Mouse (Mus musculus): ENCODE results near the gene F3. TPM values are rescaled to one million over a fixed set of nuclear protein-coding genes. Genes with fewer than 3 reads are reported as not detected.

F3 gene
- total and polyA plus RNA-seq, 3 experiments: not detected

DNA sequence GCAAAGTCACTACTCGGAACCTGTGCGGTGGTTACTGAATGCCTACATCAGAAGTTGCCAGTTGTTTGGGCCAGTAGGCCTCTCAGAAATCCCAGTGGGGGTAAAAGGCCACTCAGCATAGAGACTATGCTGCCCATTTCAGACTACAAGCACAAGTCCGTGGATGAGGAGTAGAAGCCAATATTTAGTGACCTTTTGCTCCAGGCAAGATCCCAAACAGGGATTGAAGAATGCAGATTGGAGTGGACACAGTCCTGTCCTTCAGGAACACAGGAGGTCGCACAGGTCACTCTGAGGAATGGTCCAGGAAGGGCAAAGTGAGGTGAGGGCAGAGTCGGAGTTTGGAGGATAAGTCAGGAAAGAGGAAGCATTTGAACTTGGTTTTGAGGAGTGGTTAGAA lies 29.6 kb upstream of the F3 start:
- no peak for DNase-seq (ENCODE audit: low read depth, low spot score)
- no peak for TF ChIP-seq GABPA (IDR thresholded peaks at IDR 0.05; ENCODE audit: low read depth, low read length)
- no peak for TF ChIP-seq ELF1 (IDR thresholded peaks at IDR 0.05; ENCODE audit: low read depth, low read length)
- TF ChIP-seq ZKSCAN1 (IDR thresholded peaks at IDR 0.05; ENCODE audit: low read depth, low read length): no peak
- TF ChIP-seq ETS1 (IDR thresholded peaks at IDR 0.05; ENCODE audit: low read depth, low read length): no peak
- no peak for TF ChIP-seq USF2 (IDR thresholded peaks at IDR 0.05; ENCODE audit: borderline replicate concordance in 1 of 2, insufficient read depth in 1 of 2, low read depth in 1 of 2, low read length in 2 of 2)
- TF ChIP-seq SMC3 (IDR thresholded peaks at IDR 0.05; ENCODE audit: low read depth, low read length): no peak
- no peak for TF ChIP-seq MAFK (IDR thresholded peaks at IDR 0.05; ENCODE audit: borderline replicate concordance, low read depth, low read length)
- no peak for TF ChIP-seq USF1 (IDR thresholded peaks at IDR 0.05; ENCODE audit: low read depth, low read length)
- peaks cover 0 to 2% of the 10 kb centered on the region in 2 experiments; a peak in 2 of 4 replicates for H3K36me3 ChIP-seq (ENCODE audit: control insufficient read depth in 1 of 2, insufficient read depth in 2 of 2, low read length in 2 of 2)

DNA sequence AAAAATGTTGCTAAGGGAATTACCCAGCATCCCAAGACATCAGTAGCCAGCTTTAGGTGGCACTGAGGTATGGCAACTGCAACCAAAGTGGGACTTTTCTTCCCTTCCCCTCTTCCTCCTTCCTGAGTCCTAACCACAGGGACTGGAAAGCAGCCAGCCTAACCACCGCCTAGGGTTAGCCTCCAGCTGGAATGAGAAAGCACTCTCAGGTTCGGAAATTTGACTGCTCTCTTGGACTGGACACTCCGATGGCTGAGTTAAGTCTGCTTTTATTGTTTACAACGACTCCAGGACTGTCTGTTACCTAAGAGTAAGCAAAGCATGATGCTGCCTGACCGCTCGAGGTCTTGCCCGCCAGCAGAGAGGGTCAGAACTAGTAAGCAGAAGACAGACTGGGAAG lies 26.2 kb upstream of the F3 start:
- H3K4me1 ChIP-seq (ENCODE audit: control insufficient read depth in 1 of 2, insufficient read depth in 2 of 2, low read length in 2 of 2): peaks cover 0 to 7% of the 10 kb centered on the region in 2 experiments; a peak in 1 of 4 replicates
- H3K27ac ChIP-seq (ENCODE audit: control insufficient read depth, low read depth, low read length): no peak overlapping the region
- H3K9me3 ChIP-seq (replicated peaks; ENCODE audit: insufficient read depth, low read length): no peaks in the 10 kb centered on the region
- DNase-seq (ENCODE audit: low read depth, low spot score): peak; percentile 21
- no peaks in the 10 kb centered on the region for H3K27me3 ChIP-seq (ENCODE audit: control insufficient read depth in 1 of 2, insufficient read depth in 2 of 2, low read length in 2 of 2)
- no peak overlapping the region for H3K4me3 ChIP-seq (ENCODE audit: control insufficient read depth in 1 of 2, insufficient read depth in 1 of 2, low read depth in 2 of 2, low read length in 2 of 2)
- no peaks in the 10 kb centered on the region for H3K79me2 ChIP-seq (ENCODE audit: control insufficient read depth, insufficient read depth, low read length, poor library complexity)
- H3K36me3 ChIP-seq (ENCODE audit: control insufficient read depth in 1 of 2, insufficient read depth in 2 of 2, low read length in 2 of 2): no peaks in the 10 kb centered on the region
- no peak overlapping the region for H3K9ac ChIP-seq (ENCODE audit: control insufficient read depth, low read depth, low read length, poor library complexity, severe bottlenecking)
- TF ChIP-seq TAL1 (IDR thresholded peaks at IDR 0.05; ENCODE audit: low read length): no peak
- TF ChIP-seq ZC3H11A (IDR thresholded peaks at IDR 0.05; ENCODE audit: low read depth, low read length): no peak
- no peak for TF ChIP-seq ETS1 (IDR thresholded peaks at IDR 0.05; ENCODE audit: low read depth, low read length)
- TF ChIP-seq USF2 (IDR thresholded peaks at IDR 0.05; ENCODE audit: borderline replicate concordance in 1 of 2, insufficient read depth in 1 of 2, low read depth in 1 of 2, low read length in 2 of 2): no peak
- no peak for TF ChIP-seq KAT2A (conservative IDR thresholded peaks at IDR 0.05; ENCODE audit: low read depth, low read length)
- no peak for TF ChIP-seq GATA1 (IDR thresholded peaks at IDR 0.05; ENCODE audit: low read depth, low read length)
- no peak for TF ChIP-seq UBTF (IDR thresholded peaks at IDR 0.05; ENCODE audit: borderline replicate concordance, insufficient read depth, low read depth, low read length)
- no peak for TF ChIP-seq MYB (IDR thresholded peaks at IDR 0.05; ENCODE audit: low read depth, low read length)
- TF ChIP-seq CHD1 (IDR thresholded peaks at IDR 0.05; ENCODE audit: low read depth, low read length): no peak
- no peak for TF ChIP-seq NELFE (IDR thresholded peaks at IDR 0.05; ENCODE audit: low read depth, low read length)
- no peak for TF ChIP-seq USF1 (IDR thresholded peaks at IDR 0.05; ENCODE audit: low read depth, low read length)
- TF ChIP-seq EP300 (IDR thresholded peaks at IDR 0.05; ENCODE audit: low read depth in 1 of 2, low read length in 2 of 2): no peak
- no peak for TF ChIP-seq SIN3A (IDR thresholded peaks at IDR 0.05; ENCODE audit: low read length)
- TF ChIP-seq TBP (IDR thresholded peaks at IDR 0.05; ENCODE audit: low read depth, low read length): no peak
- no peak for TF ChIP-seq MAFK (IDR thresholded peaks at IDR 0.05; ENCODE audit: borderline replicate concordance, low read depth, low read length)
- TF ChIP-seq E2F4 (IDR thresholded peaks at IDR 0.05; ENCODE audit: borderline replicate concordance, low read depth, low read length): no peak
- TF ChIP-seq SMC3 (IDR thresholded peaks at IDR 0.05; ENCODE audit: low read depth, low read length): no peak
- TF ChIP-seq CHD2 (IDR thresholded peaks at IDR 0.05; ENCODE audit: low read length): no peak

More for the DNA sequence above, 29.6 kb upstream of the F3 start:
- H3K4me1 ChIP-seq (ENCODE audit: control insufficient read depth in 1 of 2, insufficient read depth in 2 of 2, low read length in 2 of 2): peaks cover 0 to 16% of the 10 kb centered on the region in 2 experiments; a peak in 1 of 4 replicates
- no peak overlapping the region for H3K4me3 ChIP-seq (ENCODE audit: control insufficient read depth in 1 of 2, insufficient read depth in 1 of 2, low read depth in 2 of 2, low read length in 2 of 2)
- no peak overlapping the region for H3K9ac ChIP-seq (ENCODE audit: control insufficient read depth, low read depth, low read length, poor library complexity, severe bottlenecking)
- no peaks in the 10 kb centered on the region for H3K27me3 ChIP-seq (ENCODE audit: control insufficient read depth in 1 of 2, insufficient read depth in 2 of 2, low read length in 2 of 2)
- no peaks in the 10 kb centered on the region for H3K9me3 ChIP-seq (replicated peaks; ENCODE audit: insufficient read depth, low read length)
- H3K27ac ChIP-seq (ENCODE audit: control insufficient read depth, low read depth, low read length): no peak overlapping the region
- H3K79me2 ChIP-seq (ENCODE audit: control insufficient read depth, insufficient read depth, low read length, poor library complexity): no peaks in the 10 kb centered on the region

Measured in MEL (cell line).